Mouse (Mus musculus) forebrain, embryonic 11.5 days (tissue): ENCODE data around the gene Rps2. TPM values are rescaled to one million over a fixed set of nuclear protein-coding genes. Genes with fewer than 3 reads are reported as not detected.

Experiments used
- ATAC-seq: fragments of 200-750 bp; cut with Nextera tagmentation; replicated peaks from 2 replicates; pipeline ENCODE4 v1.8.0; 2017; ENCODE audit warnings: moderate TSS enrichment; ENCODE audit not compliant: low FRiP score
- DNase-seq: peaks from one replicate; pipeline ENCODE4 v3.0.0-alpha.2; 2017; ENCODE audit warnings: low spot score
- H3K27ac ChIP-seq: fragments of 300-500 bp; sonication (generic); 2 replicates; pipeline ENCODE4 v1.5.1; 2014; ENCODE audit warnings: low read depth, low read length
- H3K27me3 ChIP-seq: fragments of 300-500 bp; sonication (generic); 2 replicates; pipeline ENCODE4 v1.6.1; 2014; ENCODE audit warnings: mild to moderate bottlenecking, low read length, mixed read lengths; ENCODE audit not compliant: control insufficient read depth, insufficient read depth
- H3K36me3 ChIP-seq: fragments of 300-500 bp; sonication (generic); 2 replicates; pipeline ENCODE4 v1.6.1; 2014; ENCODE audit warnings: mild to moderate bottlenecking, low read length, moderate library complexity, mixed read lengths; ENCODE audit not compliant: control insufficient read depth, insufficient read depth
- H3K4me1 ChIP-seq: fragments of 300-500 bp; sonication (generic); replicated peaks from 2 replicates; pipeline ENCODE4 v1.6.1; 2014; ENCODE audit warnings: low read length, mixed read lengths; ENCODE audit not compliant: control insufficient read depth, insufficient read depth
- H3K4me2 ChIP-seq: fragments of 300-500 bp; sonication (generic); 2 replicates; pipeline ENCODE4 v1.6.1; 2014; ENCODE audit warnings: low read depth, mild to moderate bottlenecking, low read length, moderate library complexity, mixed read lengths; ENCODE audit not compliant: severe bottlenecking
- H3K4me3 ChIP-seq: fragments of 300-500 bp; sonication (generic); 2 replicates; pipeline ENCODE4 v1.5.1; 2014; ENCODE audit warnings: low read depth, low read length
- H3K9ac ChIP-seq: fragments of 300-500 bp; sonication (generic); 2 replicates; pipeline ENCODE4 v1.6.1; 2014; ENCODE audit warnings: low read length
- H3K9me3 ChIP-seq: fragments of 300-500 bp; sonication (generic); 2 replicates; pipeline ENCODE4 v1.6.1; 2016; ENCODE audit warnings: low read length, mixed read lengths; ENCODE audit not compliant: control insufficient read depth
- WGBS: fragments of 180-500 bp; shearing (Covaris S2); extraction: QIAGEN DNeasy Blood & Tissue Kit; methylation state at CpG from one replicate; pipeline ENCODE4 v1.1.7; 2014; 5-methylcytosine and 5-hydroxymethylcytosine counted together
- polyA plus RNA-seq: library from polyadenylated mRNA; unstranded; fragments of >200 nt; fragmentation: Nextera tagmentation; extraction: Ambion mirVana; gene quantifications from 2 replicates; pipeline ENCODE4 v1.2.1, GENCODE M21; 2014

The Rps2 gene
- polyA plus RNA-seq, 1 experiment from 2014 or later: 1,407 TPM

DNA sequence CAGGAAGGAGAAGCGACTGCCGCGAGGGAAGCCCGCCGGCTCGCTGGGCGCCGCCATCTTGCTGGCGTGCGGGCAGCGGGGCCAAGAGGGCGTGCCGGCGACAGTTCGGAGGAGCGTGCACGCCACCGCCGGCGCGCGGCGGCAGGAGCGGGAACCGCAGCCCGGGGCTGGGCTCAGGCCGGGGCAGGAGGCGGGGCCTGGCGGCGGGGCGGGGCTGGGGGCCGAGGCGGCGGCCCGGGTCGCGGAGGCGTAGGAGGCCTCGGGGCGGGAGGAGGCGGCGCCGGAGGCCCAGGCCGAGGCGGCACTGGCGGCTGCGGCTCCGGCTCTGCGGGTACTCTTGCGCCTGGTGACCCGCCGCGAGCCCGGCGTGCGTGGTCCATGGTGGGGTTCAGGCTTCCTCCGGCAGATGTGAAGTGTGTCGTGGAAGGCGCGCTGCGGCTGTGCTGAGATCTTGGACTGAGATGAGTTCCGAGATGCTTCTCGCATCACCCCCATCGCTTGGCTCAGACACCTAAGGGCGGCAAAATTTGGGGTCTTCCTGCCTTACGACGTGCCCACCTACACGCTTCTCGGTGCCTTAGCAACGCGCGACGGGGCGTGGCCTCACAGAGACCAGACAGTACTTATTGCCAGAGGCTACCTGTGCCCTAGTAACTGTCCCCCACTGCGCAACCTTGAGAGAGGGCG is 21.8 kb upstream of the Rps2 start, which contains the start of the genes Gfer and Noxo1:
Gene Gfer, minus strand, starts transcription at position 146 of the 687 bp plus-strand sequence.
Gene Noxo1, plus strand, starts transcription at position 224 of the 687 bp plus-strand sequence.
- H3K4me1 ChIP-seq: peaks cover 10% of the 10 kb centered on the region
- H3K27ac ChIP-seq: peak within 1 kb of the TSS; percentile 71
- no peaks in the 10 kb centered on the region for H3K9me3 ChIP-seq
- peak within 1 kb of the TSS; percentile 94 for H3K9ac ChIP-seq
- H3K36me3 ChIP-seq: peaks cover 6% of the 10 kb centered on the region; the same call in 1 of the 2 replicates
- peak within 1 kb of the TSS; percentile 70 for H3K4me2 ChIP-seq
- H3K27me3 ChIP-seq: 0 out of 2 replicates have a peak, but pooled peaks cover under 1% of the 10 kb centered on the region
- DNase-seq (peak; percentile 95), ATAC-seq (peak; percentile 95)
- H3K4me3 ChIP-seq: peak within 1 kb of the TSS; percentile 80
- WGBS: under 1% methylated on average over 75 of the region's 76 CpGs

- H3K4me3 ChIP-seq: no peak overlapping the region
- ATAC-seq (no peak), DNase-seq (peak; percentile 41)
- H3K9me3 ChIP-seq: no peaks in the 10 kb centered on the region
- no peaks in the 10 kb centered on the region for H3K27me3 ChIP-seq
- H3K4me2 ChIP-seq: no peak overlapping the region
- peaks cover 10% of the 10 kb centered on the region for H3K4me1 ChIP-seq
- H3K9ac ChIP-seq: no peak overlapping the region
- WGBS: 15% methylated on average over 5 of the region's 5 CpGs
- no peak overlapping the region for H3K27ac ChIP-seq
- peaks cover 9% of the 10 kb centered on the region; the same call in 1 of the 2 replicates for H3K36me3 ChIP-seq
Observed at GRCm38 (mm10) chr17:24697985-24698384, 19.9 kb upstream of the Rps2 start.

DNA sequence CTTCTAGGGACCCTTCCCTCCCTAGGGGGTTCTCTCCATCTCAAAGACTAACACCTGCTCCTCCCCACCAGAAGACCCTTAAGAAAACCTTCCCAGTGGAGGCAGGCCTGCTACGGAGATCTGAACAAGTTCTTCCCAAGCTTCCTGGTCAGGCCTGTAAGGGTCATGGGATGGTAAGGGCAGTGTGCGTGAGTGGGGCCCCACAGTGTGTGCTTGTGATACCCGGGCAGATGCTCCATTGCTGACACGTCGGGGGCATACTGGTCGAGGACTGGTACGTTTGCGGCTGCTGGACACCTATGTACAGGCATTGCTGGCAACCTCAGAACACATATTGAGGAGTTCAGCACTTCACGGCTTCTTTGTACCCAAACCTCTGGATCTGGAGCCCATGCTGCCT is 19.2 kb upstream of the Rps2 start:
- Histone ChIP-seq H3K9me3 (no peaks in the 10 kb centered on the region), H3K36me3 (peaks cover 9% of the 10 kb centered on the region; the same call in 1 of the 2 replicates), H3K27ac (no peak overlapping the region), H3K4me1 (peaks cover 10% of the 10 kb centered on the region), H3K27me3 (no peaks in the 10 kb centered on the region), H3K4me3 (no peak overlapping the region), H3K4me2 (no peak overlapping the region), H3K9ac (no peak overlapping the region)
- ATAC-seq (no peak), DNase-seq (peak; percentile 42)
- 71% methylated on average over 9 of the region's 9 CpGs for WGBS

GRCm38 (mm10) chr17:24699473-24699872 is 18.4 kb upstream of the Rps2 start:
- Histone ChIP-seq H3K36me3 (peaks cover 9% of the 10 kb centered on the region; the same call in 1 of the 2 replicates), H3K4me2 (no peak overlapping the region), H3K27ac (no peak overlapping the region), H3K4me3 (no peak overlapping the region), H3K4me1 (peaks cover 10% of the 10 kb centered on the region), H3K27me3 (no peaks in the 10 kb centered on the region), H3K9ac (no peak overlapping the region), H3K9me3 (no peaks in the 10 kb centered on the region)
- WGBS: 78% methylated on average over 2 of the region's 2 CpGs
- ATAC-seq: no peak
- DNase-seq: no peak

GRCm38 (mm10) chr17:24701251-24701650 is 16.7 kb upstream of the Rps2 start:
- Histone ChIP-seq H3K27me3 (no peaks in the 10 kb centered on the region), H3K4me3 (no peak overlapping the region), H3K4me2 (no peak overlapping the region), H3K4me1 (peaks cover 6% of the 10 kb centered on the region), H3K9me3 (no peaks in the 10 kb centered on the region), H3K36me3 (peaks cover 9% of the 10 kb centered on the region; the same call in 1 of the 2 replicates), H3K27ac (no peak overlapping the region), H3K9ac (no peak overlapping the region)
- ATAC-seq (no peak), DNase-seq (no peak)
- 92% methylated on average over 9 of the region's 9 CpGs for WGBS

- Histone ChIP-seq H3K9ac (no peak overlapping the region), H3K9me3 (no peaks in the 10 kb centered on the region), H3K36me3 (peaks cover 2% of the 10 kb centered on the region; the same call in 1 of the 2 replicates), H3K4me3 (no peak overlapping the region), H3K4me2 (no peak overlapping the region), H3K27me3 (no peaks in the 10 kb centered on the region), H3K27ac (no peak overlapping the region), H3K4me1 (no peaks in the 10 kb centered on the region)
- ATAC-seq (no peak), DNase-seq (no peak)
- WGBS: 97% methylated on average over 3 of the region's 3 CpGs
Observed at GRCm38 (mm10) chr17:24705821-24706220, 12.1 kb upstream of the Rps2 start.

DNA sequence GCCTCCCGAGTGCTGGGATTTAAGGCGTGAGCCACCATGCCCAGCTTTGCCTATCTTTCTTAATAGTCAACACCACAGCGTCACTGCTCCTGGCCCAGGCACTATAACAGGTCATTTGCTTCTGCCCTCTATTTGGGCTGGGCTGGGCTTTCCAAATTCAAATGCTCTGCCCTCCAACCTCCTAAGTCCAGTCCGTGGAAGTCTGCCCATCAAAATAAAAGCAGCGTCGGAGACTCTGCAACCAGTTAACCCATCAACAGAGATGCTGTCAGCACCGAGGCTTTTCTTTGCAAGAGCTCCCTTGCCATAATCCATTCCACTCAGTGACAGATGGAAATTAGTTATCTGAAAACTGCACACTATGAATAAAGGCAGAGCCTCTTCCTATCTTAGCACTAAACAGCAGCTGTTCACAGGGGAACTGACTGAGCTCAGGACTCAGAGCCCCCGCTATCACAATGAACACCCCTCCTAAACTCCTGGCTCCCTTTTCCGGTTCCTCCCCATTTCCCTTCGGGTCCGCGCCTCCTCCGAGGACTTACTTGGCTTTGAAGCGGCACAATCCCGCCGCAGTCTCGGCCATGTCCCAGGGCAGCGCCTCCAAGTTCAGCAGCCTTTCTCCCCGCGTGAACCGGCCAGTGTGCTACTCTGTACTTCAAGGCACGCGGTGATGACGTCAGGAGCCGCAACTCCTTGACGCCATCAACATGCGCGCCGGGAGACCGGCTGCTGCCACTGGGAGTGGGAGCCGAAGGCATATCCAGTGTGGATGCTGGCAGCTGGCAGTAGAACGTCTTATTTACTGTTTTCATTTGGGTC is 10.7 kb upstream of the Rps2 start, which contains the start of gene Tbl3:
Gene Tbl3, minus strand, starts transcription at position 679 of the 819 bp plus-strand sequence.
- DNase-seq (peak; percentile 96), ATAC-seq (peak; percentile 87)
- Histone ChIP-seq H3K4me3 (peak within 1 kb of the TSS; percentile 45), H3K9ac (peak within 1 kb of the TSS; percentile 50), H3K4me1 (no peaks in the 10 kb centered on the region), H3K27me3 (no peaks in the 10 kb centered on the region), H3K4me2 (peak within 1 kb of the TSS; percentile 71), H3K27ac (0 out of 2 replicates have a peak within 1 kb of the TSS, but pooled peaks have one; percentile 0), H3K36me3 (no peaks in the 10 kb centered on the region; the same call in 1 of the 2 replicates), H3K9me3 (no peaks in the 10 kb centered on the region)
- 5% methylated on average over 32 of the region's 32 CpGs for WGBS

- no peaks in the 10 kb centered on the region for H3K27me3 ChIP-seq
- H3K4me2 ChIP-seq: peak overlapping the region; percentile 71
- 6% methylated on average over 24 of the region's 24 CpGs for WGBS
- no peaks in the 10 kb centered on the region; the same call in 1 of the 2 replicates for H3K36me3 ChIP-seq
- H3K9me3 ChIP-seq: no peaks in the 10 kb centered on the region
- H3K27ac ChIP-seq: no peak overlapping the region
- ATAC-seq: peak; percentile 64
- H3K9ac ChIP-seq: peak overlapping the region; percentile 50
- no peak for DNase-seq
- no peaks in the 10 kb centered on the region for H3K4me1 ChIP-seq
- H3K4me3 ChIP-seq: peak overlapping the region; percentile 45
Observed at GRCm38 (mm10) chr17:24707801-24708425, 10.0 kb upstream of the Rps2 start.
